Mouse (Mus musculus): ENCODE results near the gene Iglon5.

GRCm38 (mm10) chr7:43436341-43437255, 53.3 kb downstream of the Iglon5 start, which contains the start of gene Nkg7:
- TF ChIP-seq EP300 (IDR thresholded peaks at IDR 0.05; ENCODE audit: low read depth) (no peak), CTCF (IDR thresholded peaks at IDR 0.05; ENCODE audit: low read depth) (no peak)

Measured in heart, postnatal 0 days (tissue).